Mouse (Mus musculus): ENCODE data around the gene Hist1h2ae.
"Not testable (repeated sequence)": the region's sequence is repeated elsewhere in the genome, so short reads cannot be mapped to it uniquely, and the experiment has no call there.

Gene Hist1h2ae

GRCm38 (mm10) chr13:23562699-23563462, 8.1 kb downstream of the Hist1h2ae start:
- peak; percentile 55 to 70 for DNase-seq (ENCODE audit: low spot score in 2 of 2)

DNA sequence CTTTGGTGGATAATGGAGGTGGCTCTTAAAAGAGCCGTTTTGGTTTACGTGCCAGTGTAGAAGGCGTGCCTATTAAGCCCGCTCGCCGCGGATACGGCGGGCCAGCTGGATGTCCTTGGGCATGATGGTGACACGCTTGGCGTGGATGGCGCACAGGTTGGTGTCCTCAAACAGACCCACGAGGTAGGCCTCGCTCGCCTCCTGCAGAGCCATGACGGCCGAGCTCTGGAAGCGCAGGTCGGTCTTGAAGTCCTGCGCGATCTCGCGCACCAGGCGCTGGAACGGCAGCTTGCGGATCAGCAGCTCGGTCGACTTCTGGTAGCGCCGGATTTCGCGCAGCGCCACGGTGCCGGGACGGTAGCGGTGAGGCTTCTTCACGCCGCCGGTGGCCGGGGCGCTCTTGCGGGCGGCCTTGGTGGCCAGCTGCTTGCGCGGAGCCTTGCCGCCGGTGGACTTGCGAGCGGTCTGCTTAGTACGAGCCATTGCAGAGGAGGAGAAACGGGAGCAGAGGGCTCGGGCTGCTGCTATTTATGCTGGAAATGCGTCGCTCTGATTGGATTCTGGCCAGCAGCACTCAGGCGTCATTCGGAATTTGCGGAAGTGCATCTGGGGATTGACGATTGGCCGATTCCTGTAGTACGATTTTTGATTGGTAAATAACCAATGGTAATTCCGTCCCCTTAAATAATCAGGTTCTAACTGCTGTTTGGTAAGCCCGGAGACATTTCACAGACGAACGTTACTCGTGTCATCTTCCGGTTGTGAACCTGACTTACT, 8.9 kb downstream of the Hist1h2ae start, which contains the start of gene Hist1h3e:
Gene Hist1h3e, minus strand, starts transcription at position 487 of the 777 bp plus-strand sequence.
- DNase-seq (ENCODE audit: low spot score in 2 of 2) = peak; percentile 94 to 96

DNA sequence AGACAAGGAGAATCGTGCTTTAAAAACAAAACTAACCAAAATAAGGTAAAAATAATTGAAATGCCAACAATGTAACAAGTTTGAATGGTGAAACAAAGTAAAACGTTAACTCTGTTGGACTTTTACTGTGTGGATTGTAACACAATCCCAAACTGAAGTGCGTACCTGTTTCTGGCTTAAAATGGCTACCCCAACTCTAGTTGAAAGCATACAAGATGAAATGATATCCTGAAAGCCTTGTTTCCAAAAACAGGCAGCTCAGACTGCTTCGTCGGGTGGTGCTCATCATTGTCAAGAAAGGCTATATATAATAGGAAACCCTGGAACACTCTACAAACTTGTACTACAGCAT, 9.5 kb downstream of the Hist1h2ae start:
- not testable (repeated sequence) for DNase-seq (ENCODE audit: low spot score in 2 of 2)

DNA sequence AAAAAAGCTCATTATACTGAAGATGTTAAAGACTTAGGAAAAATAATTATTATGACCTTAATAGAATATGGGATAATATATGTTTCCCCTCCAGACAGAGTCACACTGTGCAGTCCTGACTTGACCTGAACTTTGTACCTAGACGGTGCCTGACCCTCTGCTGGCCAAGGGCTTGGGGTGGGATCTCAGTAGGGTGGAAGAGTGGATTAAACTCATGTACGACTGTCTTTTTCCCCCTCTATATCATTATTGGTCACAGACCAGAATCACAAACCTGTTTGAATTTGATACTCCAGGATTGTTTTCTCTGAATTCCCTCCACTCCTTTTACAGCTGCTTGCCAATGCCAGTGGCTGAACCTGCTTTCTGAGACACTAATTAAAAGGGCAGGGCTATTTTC, 10.3 kb downstream of the Hist1h2ae start:
- not testable (repeated sequence) for DNase-seq (ENCODE audit: low spot score in 2 of 2)

DNA sequence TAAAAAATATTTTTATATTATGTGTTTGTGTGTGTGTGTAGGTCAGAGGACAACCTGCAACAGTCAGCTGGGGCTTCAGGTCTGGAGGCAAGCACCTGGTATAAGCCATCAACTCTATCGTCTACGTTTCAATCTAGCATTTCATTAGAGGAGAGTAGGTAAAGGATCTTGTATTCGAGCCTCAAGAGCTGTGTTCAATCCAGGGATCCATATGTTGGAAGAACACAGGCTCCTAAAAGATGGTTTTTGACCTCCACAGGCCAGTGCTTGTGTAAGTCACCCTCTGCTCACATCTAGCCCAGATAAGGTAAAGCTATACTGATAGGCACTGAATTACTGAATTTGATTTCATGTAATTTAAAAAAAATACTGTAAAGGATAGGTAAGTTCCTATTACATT, 14.1 kb downstream of the Hist1h2ae start:
- DNase-seq (ENCODE audit: low spot score in 2 of 2) = no peak

- DNase-seq (ENCODE audit: low spot score in 2 of 2) = peak; percentile 84 to 88
These were observed 15.1 kb downstream of the Hist1h2ae start for GRCm38 (mm10) chr13:23555839-23556416.

DNA sequence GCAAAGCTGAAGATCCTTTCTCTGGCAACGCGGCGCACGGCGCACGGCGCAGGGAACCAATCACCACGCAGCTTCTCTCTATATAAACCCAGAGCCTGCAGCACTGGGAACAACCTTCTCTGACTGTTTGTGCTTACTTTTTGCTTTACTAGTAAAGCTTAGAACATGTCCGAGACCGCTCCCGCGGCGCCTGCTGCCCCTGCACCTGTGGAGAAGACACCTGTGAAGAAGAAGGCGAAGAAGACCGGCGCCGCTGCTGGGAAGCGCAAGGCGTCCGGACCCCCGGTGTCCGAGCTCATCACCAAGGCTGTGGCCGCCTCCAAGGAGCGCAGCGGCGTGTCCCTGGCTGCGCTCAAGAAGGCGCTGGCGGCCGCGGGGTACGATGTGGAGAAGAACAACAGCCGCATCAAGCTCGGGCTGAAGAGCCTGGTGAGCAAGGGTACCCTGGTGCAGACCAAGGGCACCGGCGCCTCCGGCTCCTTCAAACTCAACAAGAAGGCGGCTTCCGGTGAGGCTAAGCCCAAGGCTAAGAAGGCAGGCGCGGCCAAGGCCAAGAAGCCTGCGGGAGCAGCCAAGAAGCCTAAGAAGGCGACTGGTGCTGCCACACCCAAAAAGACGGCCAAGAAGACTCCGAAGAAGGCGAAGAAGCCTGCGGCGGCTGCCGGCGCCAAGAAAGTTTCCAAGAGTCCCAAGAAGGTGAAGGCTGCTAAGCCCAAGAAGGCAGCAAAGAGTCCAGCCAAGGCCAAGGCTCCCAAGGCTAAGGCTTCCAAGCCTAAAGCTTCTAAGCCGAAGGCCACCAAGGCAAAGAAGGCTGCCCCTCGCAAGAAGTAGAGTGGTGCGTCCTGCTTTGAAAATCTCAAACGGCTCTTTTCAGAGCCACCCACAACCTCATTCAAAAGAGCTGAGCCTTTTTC, 15.8 kb downstream of the Hist1h2ae start:
- peak; percentile 77 for DNase-seq (ENCODE audit: low spot score in 2 of 2)

GRCm38 (mm10) chr13:23554393-23554792, 16.6 kb downstream of the Hist1h2ae start:
- DNase-seq (ENCODE audit: low spot score in 2 of 2) = no peak

- no peak for DNase-seq (ENCODE audit: low spot score in 2 of 2)
These were observed 18.1 kb downstream of the Hist1h2ae start, which contains the start of gene Hist1h1d for GRCm38 (mm10) chr13:23552962-23553361. TSS of gene Hist1h1d (plus strand) at chr13:23553262.

GRCm38 (mm10) chr13:23551931-23552914, 18.8 kb downstream of the Hist1h2ae start:
- DNase-seq (ENCODE audit: low spot score in 2 of 2) = no peak

DNA sequence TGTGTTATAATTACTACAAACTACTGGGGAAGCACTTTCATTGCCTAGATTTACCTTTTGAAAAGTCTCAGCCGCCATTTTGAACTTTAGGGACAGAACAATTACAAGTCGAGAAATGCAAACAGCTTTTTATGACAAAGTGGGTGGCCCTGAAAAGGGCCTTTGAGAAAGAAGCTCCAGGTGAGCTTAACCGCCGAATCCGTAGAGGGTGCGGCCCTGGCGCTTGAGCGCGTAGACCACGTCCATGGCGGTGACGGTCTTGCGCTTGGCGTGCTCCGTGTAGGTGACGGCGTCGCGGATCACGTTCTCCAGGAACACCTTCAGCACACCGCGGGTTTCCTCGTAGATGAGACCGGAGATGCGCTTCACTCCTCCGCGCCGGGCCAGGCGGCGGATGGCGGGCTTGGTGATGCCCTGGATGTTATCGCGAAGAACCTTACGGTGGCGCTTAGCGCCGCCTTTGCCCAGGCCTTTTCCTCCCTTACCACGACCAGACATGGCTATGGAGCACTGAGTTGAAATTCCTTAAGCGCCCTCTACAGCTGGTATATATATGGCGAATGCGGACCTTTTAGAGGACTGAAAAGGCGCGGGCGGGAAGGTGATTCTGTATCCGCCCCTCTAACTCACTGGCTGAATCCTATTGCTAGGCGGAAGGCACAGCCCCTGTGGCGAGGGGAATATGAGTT, 19.7 kb downstream of the Hist1h2ae start, which contains the start of gene Hist1h4f:
Gene Hist1h4f, minus strand, starts transcription at position 503 of the 689 bp plus-strand sequence.
- peak; percentile 81 to 85 for DNase-seq (ENCODE audit: low spot score in 2 of 2)

DNA sequence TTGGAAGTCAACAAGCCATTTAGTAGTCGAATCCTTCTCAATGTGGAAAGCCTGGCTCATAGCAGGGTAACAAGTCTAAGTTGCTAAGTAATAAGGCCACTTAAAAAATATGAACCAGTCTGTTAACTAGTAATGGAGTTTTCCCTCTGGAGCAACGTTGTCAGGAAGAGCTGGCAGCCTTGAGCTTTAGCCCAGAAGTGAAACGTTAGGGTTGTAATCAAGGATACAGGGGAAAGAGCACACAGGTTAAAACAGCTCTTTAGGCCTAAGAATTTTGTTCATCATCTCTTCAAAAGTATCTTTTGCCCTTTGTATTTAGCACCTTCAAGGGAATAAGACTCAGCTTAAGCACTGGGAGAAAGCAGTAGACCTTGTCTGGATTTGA, 20.3 kb downstream of the Hist1h2ae start:
- no peak for DNase-seq (ENCODE audit: low spot score in 2 of 2)

DNA sequence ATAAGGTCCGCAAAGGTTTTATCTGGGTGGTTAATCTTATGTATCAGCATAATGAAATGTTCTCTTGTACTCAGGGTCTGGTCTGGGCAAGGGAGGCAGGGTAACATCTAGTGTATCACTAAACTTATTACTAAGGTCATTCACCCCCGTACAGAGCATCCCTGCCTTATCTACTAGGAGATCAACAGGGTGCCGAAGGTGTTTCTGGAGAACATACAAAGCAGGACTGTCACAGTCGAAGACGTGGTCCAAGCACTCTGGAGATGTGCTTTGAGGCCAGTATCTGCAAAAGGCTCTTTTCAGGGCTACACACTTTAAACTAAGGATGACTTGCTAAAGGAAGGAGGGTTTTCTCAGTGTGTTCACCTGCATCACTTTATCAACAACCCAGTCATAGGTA, 24.3 kb downstream of the Hist1h2ae start:
- DNase-seq (ENCODE audit: low spot score in 2 of 2) = no peak

DNA sequence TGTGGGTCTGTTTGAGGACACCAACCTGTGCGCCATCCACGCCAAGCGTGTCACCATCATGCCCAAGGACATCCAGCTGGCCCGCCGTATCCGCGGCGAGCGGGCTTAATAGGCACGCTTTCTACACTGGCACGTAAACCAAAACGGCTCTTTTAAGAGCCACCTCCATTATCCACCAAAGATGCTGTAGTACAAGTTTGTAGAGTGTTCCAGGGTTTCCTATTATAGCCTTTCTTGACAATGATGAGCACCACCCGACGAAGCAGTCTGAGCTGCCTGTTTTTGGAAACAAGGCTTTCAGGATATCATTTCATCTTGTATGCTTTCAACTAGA, 26.3 kb downstream of the Hist1h2ae start:
- DNase-seq (ENCODE audit: low spot score in 2 of 2) = not testable (repeated sequence)

- peak; percentile 91 to 95 for DNase-seq (ENCODE audit: low spot score in 2 of 2)
These were observed 26.8 kb downstream of the Hist1h2ae start, which contains the start of gene Hist1h3f for GRCm38 (mm10) chr13:23543965-23544786. TSS of gene Hist1h3f (plus strand) at chr13:23544052.

- DNase-seq (ENCODE audit: low spot score in 2 of 2) = peak; percentile 88 to 95
These were observed 27.9 kb downstream of the Hist1h2ae start, which contains the start of gene Hist1h2bh for GRCm38 (mm10) chr13:23542999-23543607. TSS of gene Hist1h2bh (minus strand) at chr13:23543392.

DNA sequence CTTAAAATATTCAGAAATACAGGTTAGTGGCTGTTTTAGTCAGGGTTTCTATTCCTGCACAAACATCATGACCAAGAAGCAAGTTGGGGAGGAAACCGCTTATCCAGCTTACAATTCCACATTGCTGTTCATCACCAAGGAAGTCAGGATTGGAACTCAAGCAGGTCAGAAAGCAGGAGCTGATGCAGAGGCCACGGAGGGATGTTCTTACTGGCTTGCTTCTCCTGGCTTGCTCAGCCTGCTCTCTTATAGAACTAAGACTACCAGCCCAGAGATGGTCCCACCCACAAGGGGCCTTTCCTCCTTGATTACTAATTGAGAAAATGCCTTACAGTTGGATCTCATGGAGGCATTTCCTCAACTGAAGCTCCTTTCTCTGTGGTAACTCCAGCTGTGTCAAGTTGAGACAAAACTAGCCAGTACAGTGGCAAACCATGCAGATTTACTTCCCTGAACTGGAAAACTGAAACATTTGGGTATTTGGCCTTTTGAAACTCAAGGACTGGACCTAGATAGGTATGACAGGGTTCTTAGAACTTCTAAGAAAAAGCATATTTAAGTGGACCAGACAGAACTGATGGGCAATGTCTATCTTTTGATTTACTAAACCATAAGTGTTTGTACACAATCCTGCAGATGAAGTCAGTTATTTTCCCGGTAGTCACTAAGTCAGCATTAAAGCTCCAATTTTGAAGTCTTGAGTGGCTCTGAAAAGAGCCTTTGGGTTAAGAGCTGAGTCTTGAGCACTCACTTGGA, 28.6 kb downstream of the Hist1h2ae start:
- not testable (repeated sequence) for DNase-seq (ENCODE audit: low spot score in 2 of 2)
